Mouse (Mus musculus): ENCODE measurements around the gene E2f6. TPM values are rescaled to one million over a fixed set of nuclear protein-coding genes. Genes with fewer than 3 reads are reported as not detected.

The E2f6 gene
- polyA plus RNA-seq, 1 experiment from 2014 or later: 67.0 TPM

DNA sequence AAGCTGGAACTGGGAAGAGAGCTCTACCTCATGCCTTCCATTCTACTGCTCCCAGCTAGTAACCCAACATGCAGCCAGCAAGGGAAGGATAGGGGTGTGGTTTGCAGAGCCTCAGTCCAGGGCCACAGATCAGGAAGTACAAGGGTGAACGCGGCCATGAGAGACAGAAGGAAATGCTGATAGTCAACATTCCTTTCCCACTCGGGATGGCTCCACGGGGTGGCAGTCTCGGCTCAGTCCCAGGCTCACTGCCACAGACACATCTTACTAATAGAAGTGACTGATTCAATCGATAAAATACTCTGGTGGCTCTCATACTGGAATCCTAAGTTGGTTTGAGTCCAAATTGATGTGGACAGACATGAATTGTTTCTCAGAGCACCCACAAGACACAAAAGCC lies 17.7 kb downstream of the E2f6 start:
- H3K27ac ChIP-seq (replicated peaks; ENCODE audit: low read depth, low read length): no peak overlapping the region
- no peak overlapping the region for H3K4me2 ChIP-seq (ENCODE audit: low read depth, severe bottlenecking)
- no peak overlapping the region for H3K4me3 ChIP-seq (ENCODE audit: low read depth, low read length)
- DNase-seq (ENCODE audit: low spot score) (no peak), ATAC-seq (ENCODE audit: insufficient number of reproducible peaks, low FRiP score, low TSS enrichment, low read depth) (no peak)
- H3K4me1 ChIP-seq (ENCODE audit: control insufficient read depth, insufficient read depth, low read length): no peaks in the 10 kb centered on the region
- no peaks in the 10 kb centered on the region for H3K27me3 ChIP-seq (ENCODE audit: control insufficient read depth, insufficient read depth, low read length)
- no peak overlapping the region for H3K9ac ChIP-seq (ENCODE audit: low read length)
- H3K36me3 ChIP-seq (ENCODE audit: control insufficient read depth, insufficient read depth, low read length): peaks cover 4% of the 10 kb centered on the region; the same call in 1 of the 2 replicates
- H3K9me3 ChIP-seq (ENCODE audit: control insufficient read depth, low read length): no peaks in the 10 kb centered on the region; the same call in 1 of the 2 replicates
- WGBS: 86% methylated on average over 6 of the region's 6 CpGs

DNA sequence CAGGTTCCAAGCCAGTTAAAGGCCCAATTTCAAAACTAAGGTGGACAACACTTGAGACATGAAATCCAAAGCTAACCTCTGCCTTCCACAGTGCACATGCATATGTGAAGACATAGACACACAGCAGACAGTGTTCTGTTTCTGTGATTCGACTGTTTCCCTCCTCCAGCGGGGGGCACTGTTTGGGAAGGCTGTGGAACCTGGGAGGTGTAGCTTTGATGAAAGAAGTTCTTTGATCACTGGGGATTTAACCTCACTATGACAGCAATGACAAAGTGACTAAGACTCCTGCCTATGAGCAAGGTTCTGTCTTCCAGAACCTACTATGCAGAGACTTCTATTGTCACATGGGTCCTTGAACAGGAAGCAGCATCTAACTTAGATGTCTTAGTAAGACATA lies 19.0 kb downstream of the E2f6 start:
- peaks cover 2% of the 10 kb centered on the region; the same call in 1 of the 2 replicates for H3K36me3 ChIP-seq (ENCODE audit: control insufficient read depth, insufficient read depth, low read length)
- ATAC-seq (ENCODE audit: insufficient number of reproducible peaks, low FRiP score, low TSS enrichment, low read depth) (no peak), DNase-seq (ENCODE audit: low spot score) (no peak)
- H3K4me1 ChIP-seq (ENCODE audit: control insufficient read depth, insufficient read depth, low read length): no peaks in the 10 kb centered on the region
- no peak overlapping the region for H3K9ac ChIP-seq (ENCODE audit: low read length)
- no peak overlapping the region for H3K27ac ChIP-seq (replicated peaks; ENCODE audit: low read depth, low read length)
- H3K27me3 ChIP-seq (ENCODE audit: control insufficient read depth, insufficient read depth, low read length): no peaks in the 10 kb centered on the region
- no peak overlapping the region for H3K4me2 ChIP-seq (ENCODE audit: low read depth, severe bottlenecking)
- H3K9me3 ChIP-seq (ENCODE audit: control insufficient read depth, low read length): no peaks in the 10 kb centered on the region; the same call in 1 of the 2 replicates
- WGBS: 81% methylated on average over 2 of the region's 2 CpGs
- H3K4me3 ChIP-seq (ENCODE audit: low read depth, low read length): no peak overlapping the region

DNA sequence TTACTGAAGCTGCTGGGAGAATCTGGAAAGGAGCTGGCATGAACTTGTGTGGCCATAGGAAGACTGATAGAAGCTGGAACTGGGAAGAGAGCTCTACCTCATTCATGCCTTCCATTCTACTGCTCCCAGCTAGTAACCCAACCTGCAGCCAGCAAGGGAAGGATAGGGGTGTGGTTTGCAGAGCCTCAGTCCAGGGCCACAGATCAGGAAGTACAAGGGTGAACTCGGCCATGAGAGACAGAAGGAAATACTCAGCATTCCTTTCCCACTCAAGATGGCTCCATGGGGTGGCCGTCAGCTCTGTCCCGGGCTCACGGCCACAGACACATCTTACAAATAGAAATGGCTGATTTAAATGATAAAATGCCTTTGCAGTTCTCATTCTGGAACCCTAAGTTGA lies 20.3 kb downstream of the E2f6 start:
- Histone ChIP-seq H3K4me3 (ENCODE audit: low read depth, low read length) (no peak overlapping the region), H3K4me2 (ENCODE audit: low read depth, severe bottlenecking) (no peak overlapping the region), H3K4me1 (ENCODE audit: control insufficient read depth, insufficient read depth, low read length) (no peaks in the 10 kb centered on the region), H3K36me3 (ENCODE audit: control insufficient read depth, insufficient read depth, low read length) (no peaks in the 10 kb centered on the region; the same call in 1 of the 2 replicates), H3K27ac (replicated peaks; ENCODE audit: low read depth, low read length) (no peak overlapping the region), H3K9me3 (ENCODE audit: control insufficient read depth, low read length) (no peaks in the 10 kb centered on the region; the same call in 1 of the 2 replicates), H3K27me3 (ENCODE audit: control insufficient read depth, insufficient read depth, low read length) (no peaks in the 10 kb centered on the region), H3K9ac (ENCODE audit: low read length) (no peak overlapping the region)
- 77% methylated on average over 4 of the region's 4 CpGs for WGBS
- DNase-seq (ENCODE audit: low spot score) (no peak), ATAC-seq (ENCODE audit: insufficient number of reproducible peaks, low FRiP score, low TSS enrichment, low read depth) (no peak)

DNA sequence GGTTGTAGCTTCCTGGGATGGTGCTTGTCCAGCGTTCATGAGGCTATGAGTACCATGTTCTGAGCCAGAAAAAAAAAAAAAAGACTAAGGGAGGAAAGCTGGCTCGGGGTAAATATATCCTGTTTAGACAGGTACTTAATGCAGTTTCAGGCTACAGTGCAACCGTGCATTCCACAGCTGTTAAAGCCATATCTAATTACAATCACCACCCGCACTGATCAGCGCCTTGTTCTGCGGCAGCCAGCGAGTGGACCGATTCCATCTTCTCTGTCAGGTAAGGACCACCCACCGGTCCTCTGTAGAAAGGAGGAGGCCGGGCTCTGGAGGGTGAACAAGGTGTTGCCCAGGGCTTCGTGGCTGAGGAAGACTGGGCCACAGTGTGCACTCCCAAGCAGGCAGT lies 23.9 kb downstream of the E2f6 start:
- 65% methylated on average over 11 of the region's 11 CpGs for WGBS
- Histone ChIP-seq H3K9ac (ENCODE audit: low read length) (no peak overlapping the region), H3K4me2 (ENCODE audit: low read depth, severe bottlenecking) (no peak overlapping the region), H3K9me3 (ENCODE audit: control insufficient read depth, low read length) (peaks cover 3% of the 10 kb centered on the region; the same call in 1 of the 2 replicates), H3K27me3 (ENCODE audit: control insufficient read depth, insufficient read depth, low read length) (no peaks in the 10 kb centered on the region), H3K4me3 (ENCODE audit: low read depth, low read length) (no peak overlapping the region), H3K27ac (replicated peaks; ENCODE audit: low read depth, low read length) (no peak overlapping the region), H3K4me1 (ENCODE audit: control insufficient read depth, insufficient read depth, low read length) (no peaks in the 10 kb centered on the region), H3K36me3 (ENCODE audit: control insufficient read depth, insufficient read depth, low read length) (no peaks in the 10 kb centered on the region)
- no peak for DNase-seq (ENCODE audit: low spot score)
- ATAC-seq (ENCODE audit: insufficient number of reproducible peaks, low FRiP score, low TSS enrichment, low read depth): no peak

DNA sequence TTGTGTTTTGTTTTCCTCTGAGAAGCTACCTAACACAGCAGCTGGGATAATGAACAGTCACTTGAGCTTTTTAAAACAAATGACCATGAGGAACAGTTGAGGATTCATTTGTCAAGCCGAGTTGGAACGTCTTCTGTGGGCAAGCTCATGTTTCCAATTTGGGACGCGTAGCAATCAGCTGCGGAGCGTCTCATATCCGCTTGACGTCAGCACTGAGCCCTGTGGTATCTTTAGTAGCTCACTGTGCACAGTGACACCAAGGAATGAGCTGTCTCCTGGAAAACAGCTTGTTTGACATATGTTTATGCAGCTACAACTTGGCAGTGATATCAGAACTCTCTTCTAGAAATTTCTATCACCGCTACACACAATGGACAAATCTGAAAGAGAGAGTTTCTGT lies 25.4 kb downstream of the E2f6 start:
- H3K4me1 ChIP-seq (ENCODE audit: control insufficient read depth, insufficient read depth, low read length): no peaks in the 10 kb centered on the region
- no peaks in the 10 kb centered on the region for H3K27me3 ChIP-seq (ENCODE audit: control insufficient read depth, insufficient read depth, low read length)
- no peaks in the 10 kb centered on the region for H3K36me3 ChIP-seq (ENCODE audit: control insufficient read depth, insufficient read depth, low read length)
- H3K4me2 ChIP-seq (ENCODE audit: low read depth, severe bottlenecking): no peak overlapping the region
- H3K4me3 ChIP-seq (ENCODE audit: low read depth, low read length): no peak overlapping the region
- ATAC-seq (ENCODE audit: insufficient number of reproducible peaks, low FRiP score, low TSS enrichment, low read depth) (no peak), DNase-seq (ENCODE audit: low spot score) (no peak)
- H3K9me3 ChIP-seq (ENCODE audit: control insufficient read depth, low read length): 0 out of 2 replicates have a peak, but pooled peaks cover 3% of the 10 kb centered on the region
- H3K9ac ChIP-seq (ENCODE audit: low read length): no peak overlapping the region
- WGBS: 65% methylated on average over 9 of the region's 9 CpGs
- no peak overlapping the region for H3K27ac ChIP-seq (replicated peaks; ENCODE audit: low read depth, low read length)

DNA sequence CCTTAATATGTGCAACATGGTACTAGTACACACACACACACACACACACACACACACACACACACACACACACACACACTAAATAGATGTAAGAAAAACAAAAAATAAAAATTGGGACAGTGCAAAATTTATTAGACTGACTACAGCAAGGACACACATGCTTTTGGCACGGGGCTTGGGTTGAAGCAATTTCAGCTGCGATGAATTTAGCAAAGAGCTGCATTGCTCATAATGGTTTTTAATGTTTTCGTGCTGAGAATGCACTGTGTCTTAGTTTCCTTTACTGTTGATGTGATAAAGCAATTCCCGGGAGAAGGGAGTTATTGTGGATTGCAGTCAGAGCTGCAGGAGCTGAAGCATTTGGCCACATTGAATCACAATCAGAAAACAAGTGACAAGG lies 27.0 kb downstream of the E2f6 start:
- 89% methylated on average over 4 of the region's 4 CpGs for WGBS
- H3K27ac ChIP-seq (replicated peaks; ENCODE audit: low read depth, low read length): no peak overlapping the region
- H3K27me3 ChIP-seq (ENCODE audit: control insufficient read depth, insufficient read depth, low read length): no peaks in the 10 kb centered on the region
- H3K4me3 ChIP-seq (ENCODE audit: low read depth, low read length): no peak overlapping the region
- H3K4me1 ChIP-seq (ENCODE audit: control insufficient read depth, insufficient read depth, low read length): no peaks in the 10 kb centered on the region
- H3K9me3 ChIP-seq (ENCODE audit: control insufficient read depth, low read length): 0 out of 2 replicates have a peak, but pooled peaks cover 3% of the 10 kb centered on the region
- no peak overlapping the region for H3K4me2 ChIP-seq (ENCODE audit: low read depth, severe bottlenecking)
- H3K9ac ChIP-seq (ENCODE audit: low read length): no peak overlapping the region
- DNase-seq (ENCODE audit: low spot score): no peak
- no peaks in the 10 kb centered on the region for H3K36me3 ChIP-seq (ENCODE audit: control insufficient read depth, insufficient read depth, low read length)
- no peak for ATAC-seq (ENCODE audit: insufficient number of reproducible peaks, low FRiP score, low TSS enrichment, low read depth)

DNA sequence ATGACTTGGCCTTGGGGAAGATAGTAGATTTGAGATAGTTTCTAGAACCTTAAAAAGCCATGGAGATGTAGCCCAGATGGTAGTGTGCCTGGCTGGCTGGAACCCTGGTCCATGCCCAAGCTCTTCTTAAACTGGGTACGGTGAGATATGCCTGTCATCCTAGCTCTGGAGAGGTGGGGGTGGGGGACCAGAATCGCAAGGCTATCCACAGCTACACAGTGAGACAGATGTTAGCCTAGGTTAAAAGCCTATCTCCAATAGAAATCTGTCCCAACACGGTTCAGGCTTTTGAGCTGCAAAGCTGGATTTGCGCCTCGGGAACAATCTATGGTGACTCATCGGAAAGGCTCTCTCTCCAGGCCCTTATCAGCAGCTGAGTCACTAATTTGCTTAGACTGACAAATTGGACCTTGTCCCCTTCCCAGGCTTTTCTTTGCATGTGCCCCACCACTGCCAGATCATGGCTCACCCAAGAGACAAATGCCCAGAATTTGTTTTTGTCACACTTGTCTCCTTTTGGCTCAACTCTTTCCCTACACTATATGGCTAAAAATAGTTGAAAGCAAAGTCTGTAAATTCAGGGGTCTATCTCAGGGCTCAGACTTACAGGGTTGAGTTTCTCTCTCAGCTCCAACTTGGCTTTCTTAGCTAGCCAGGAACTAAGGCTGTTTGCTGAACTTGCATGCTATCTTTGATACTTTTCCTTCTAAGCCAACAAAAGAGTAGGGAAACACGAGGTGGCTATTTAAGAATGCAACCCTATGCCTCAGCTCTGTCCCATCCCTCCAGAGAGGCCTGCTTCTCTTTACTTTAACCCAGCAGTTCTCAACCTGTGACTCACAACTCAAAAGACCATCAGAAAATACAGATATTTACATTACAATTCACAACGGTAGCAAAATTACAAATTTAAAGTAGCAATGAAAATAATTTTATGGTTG lies 30.3 kb downstream of the E2f6 start:
- Histone ChIP-seq H3K9ac (ENCODE audit: low read length) (no peak overlapping the region), H3K9me3 (ENCODE audit: control insufficient read depth, low read length) (0 out of 2 replicates have a peak, but pooled peaks cover 3% of the 10 kb centered on the region), H3K27ac (replicated peaks; ENCODE audit: low read depth, low read length) (no peak overlapping the region), H3K4me1 (ENCODE audit: control insufficient read depth, insufficient read depth, low read length) (no peaks in the 10 kb centered on the region), H3K4me2 (ENCODE audit: low read depth, severe bottlenecking) (no peak overlapping the region), H3K4me3 (ENCODE audit: low read depth, low read length) (no peak overlapping the region), H3K27me3 (ENCODE audit: control insufficient read depth, insufficient read depth, low read length) (no peaks in the 10 kb centered on the region), H3K36me3 (ENCODE audit: control insufficient read depth, insufficient read depth, low read length) (no peaks in the 10 kb centered on the region)
- ATAC-seq (ENCODE audit: insufficient number of reproducible peaks, low FRiP score, low TSS enrichment, low read depth) (no peak), DNase-seq (ENCODE audit: low spot score) (no peak)
- WGBS: 77% methylated on average over 8 of the region's 8 CpGs

DNA sequence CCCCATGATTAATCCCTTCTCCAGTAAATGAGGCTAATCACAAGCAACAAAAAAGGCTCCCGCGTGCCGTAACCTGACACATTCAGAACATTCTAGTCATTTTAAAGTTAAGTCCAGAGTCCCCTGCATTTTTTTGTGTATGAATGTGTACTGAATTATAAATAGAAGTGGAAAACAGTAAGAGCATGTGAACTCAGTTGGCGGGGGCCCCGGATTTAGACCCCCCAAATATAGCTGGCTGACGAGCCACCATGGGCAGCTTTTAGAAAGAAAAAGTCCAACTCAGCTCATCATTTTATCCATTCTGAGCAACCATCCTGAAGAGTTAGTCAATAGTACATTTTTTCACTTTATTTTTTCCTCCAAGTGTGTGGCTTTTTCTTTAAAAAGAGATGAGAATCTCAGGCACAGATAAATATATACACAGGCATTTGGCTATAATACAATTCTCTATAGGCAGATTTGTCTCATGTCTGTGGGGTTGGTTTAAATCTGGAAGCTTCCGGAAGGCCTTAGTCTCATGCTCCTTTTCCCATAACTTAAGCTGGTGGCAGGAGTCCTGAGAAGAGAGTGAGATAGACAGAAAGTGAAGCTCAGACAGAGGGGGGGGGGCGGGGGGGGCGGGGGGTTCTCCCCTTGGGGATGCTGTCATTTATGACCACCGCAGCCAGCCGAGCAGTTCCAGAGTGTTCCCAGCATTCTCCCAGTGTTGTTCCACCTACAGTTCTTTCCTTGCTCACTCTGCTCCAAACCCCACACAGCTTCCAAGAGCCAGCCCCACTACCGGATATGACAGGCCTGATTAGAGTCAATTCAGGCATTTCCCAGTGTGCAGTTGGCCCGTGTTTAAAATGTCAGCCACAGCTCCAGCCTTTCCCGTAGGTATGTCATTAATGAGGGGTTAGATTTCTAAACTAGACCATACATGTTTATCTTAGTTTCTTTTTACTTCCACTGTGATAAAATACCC lies 34.1 kb downstream of the E2f6 start:
- H3K9me3 ChIP-seq (ENCODE audit: control insufficient read depth, low read length): no peaks in the 10 kb centered on the region
- no peak overlapping the region for H3K9ac ChIP-seq (ENCODE audit: low read length)
- DNase-seq (ENCODE audit: low spot score): no peak
- 68% methylated on average over 14 of the region's 14 CpGs for WGBS
- H3K27ac ChIP-seq (replicated peaks; ENCODE audit: low read depth, low read length): no peak overlapping the region
- no peaks in the 10 kb centered on the region for H3K36me3 ChIP-seq (ENCODE audit: control insufficient read depth, insufficient read depth, low read length)
- H3K4me2 ChIP-seq (ENCODE audit: low read depth, severe bottlenecking): no peak overlapping the region
- no peak overlapping the region for H3K4me3 ChIP-seq (ENCODE audit: low read depth, low read length)
- no peaks in the 10 kb centered on the region for H3K4me1 ChIP-seq (ENCODE audit: control insufficient read depth, insufficient read depth, low read length)
- no peak for ATAC-seq (ENCODE audit: insufficient number of reproducible peaks, low FRiP score, low TSS enrichment, low read depth)
- H3K27me3 ChIP-seq (ENCODE audit: control insufficient read depth, insufficient read depth, low read length): no peaks in the 10 kb centered on the region
